Mouse (Mus musculus) heart, postnatal 10 days (tissue): Measurements from ENCODE around the gene Tipin. TPM values are rescaled to one million over a fixed set of nuclear protein-coding genes. Genes with fewer than 3 reads are reported as not detected.
"Not testable (repeated sequence)": the region's sequence is repeated elsewhere in the genome, so short reads cannot be mapped to it uniquely, and the experiment has no call there.

Experiments used
- DNase-seq, 2 experiments: peaks; one replicate each; pipeline ENCODE4 v3.0.0; 2021
- intact Hi-C: fragments of 180-260 bp; cut with DNase I; formaldehyde crosslinking; loops from one replicate; pipeline ENCODE4 v1.15.1; 2025
- total RNA-seq, 2 experiments: library from RNA; stranded (reverse); gene quantifications; 2 replicates each; pipeline ENCODE4 v1.2.3; 2021

The Tipin gene
- total RNA-seq, 2 experiments from 2014 or later: 26.6 to 28.9 TPM

DNA sequence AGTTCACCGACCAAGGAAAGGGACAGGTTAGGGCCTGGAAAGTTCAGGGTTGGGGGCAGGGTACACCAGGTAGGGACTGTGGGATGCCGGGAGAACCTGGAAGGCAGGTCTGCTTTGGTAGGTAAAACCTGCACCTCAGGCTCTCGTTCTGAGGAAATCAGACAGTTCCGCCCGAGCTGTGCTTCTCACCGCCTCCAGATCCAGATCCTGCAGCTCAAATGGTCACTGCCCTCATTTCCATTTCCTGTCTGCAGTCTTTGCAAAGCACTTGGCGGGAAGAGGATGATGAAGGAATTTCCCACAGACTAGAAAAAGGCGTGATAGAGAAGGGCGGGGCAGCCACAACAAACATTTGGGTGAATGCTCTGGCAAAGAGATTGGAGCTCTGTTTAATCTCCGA lies 13.2 kb upstream of the Tipin start:
- DNase-seq: no peak
- intact Hi-C loops: no loop called here

DNA sequence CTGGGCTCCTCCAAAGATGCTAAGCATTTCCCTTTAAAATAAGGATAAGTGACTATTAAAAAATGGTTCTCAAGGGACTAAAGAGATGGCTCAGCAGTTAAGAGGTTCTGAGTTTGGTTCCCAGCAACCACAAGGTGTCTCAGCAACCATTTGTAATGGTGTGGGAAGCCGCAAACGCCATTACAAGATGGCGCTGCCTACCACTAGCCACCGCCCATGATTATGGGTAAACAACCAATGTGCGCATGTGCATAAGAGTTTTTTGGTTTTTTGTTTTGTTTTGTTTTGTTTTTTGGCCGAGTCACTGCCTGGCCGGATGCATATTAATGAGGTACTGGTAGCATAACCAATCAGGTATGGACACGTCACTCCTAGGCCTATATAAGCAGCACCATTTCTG lies 12.5 kb upstream of the Tipin start:
- DNase-seq, intact Hi-C loops: not testable (repeated sequence)

GRCm38 (mm10) chr9:64271249-64271648 lies 10.1 kb upstream of the Tipin start:
- no peak for DNase-seq
- intact Hi-C loops: loop anchor here (10.0 kb wide), 1 partner anchor 694 kb away; the partner anchor contains the start of gene Ints14

DNA sequence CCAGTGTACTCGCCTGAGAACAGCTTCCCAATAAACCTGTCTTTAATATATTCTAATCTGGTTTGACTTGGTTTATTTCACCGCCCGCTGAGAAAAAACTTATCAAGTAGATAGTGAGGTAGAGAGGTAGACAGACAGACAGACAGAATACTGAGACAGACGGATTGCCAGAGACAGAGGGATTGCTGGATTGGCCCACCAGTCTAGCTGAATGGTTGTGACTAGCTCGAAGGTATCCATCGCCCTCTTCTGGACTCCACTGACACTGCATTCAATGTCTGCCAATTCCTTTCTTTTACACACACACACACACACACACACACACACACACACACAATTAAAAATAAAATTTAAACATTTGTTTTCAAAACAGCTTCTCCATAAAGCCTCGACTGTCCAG lies 8.8 kb upstream of the Tipin start:
- intact Hi-C loops: loop anchor here (1.0 to 10.0 kb wide), 2 partner anchors 134 to 692 kb away; partner anchors contain the start of gene Ints14
- DNase-seq: peak; percentile 63 to 76

GRCm38 (mm10) chr9:64273757-64274156 lies 7.6 kb upstream of the Tipin start:
- intact Hi-C loops: loop anchor here (10.0 kb wide), 1 partner anchor 691 kb away; the partner anchor contains the start of gene Ints14
- no peak for DNase-seq

DNA sequence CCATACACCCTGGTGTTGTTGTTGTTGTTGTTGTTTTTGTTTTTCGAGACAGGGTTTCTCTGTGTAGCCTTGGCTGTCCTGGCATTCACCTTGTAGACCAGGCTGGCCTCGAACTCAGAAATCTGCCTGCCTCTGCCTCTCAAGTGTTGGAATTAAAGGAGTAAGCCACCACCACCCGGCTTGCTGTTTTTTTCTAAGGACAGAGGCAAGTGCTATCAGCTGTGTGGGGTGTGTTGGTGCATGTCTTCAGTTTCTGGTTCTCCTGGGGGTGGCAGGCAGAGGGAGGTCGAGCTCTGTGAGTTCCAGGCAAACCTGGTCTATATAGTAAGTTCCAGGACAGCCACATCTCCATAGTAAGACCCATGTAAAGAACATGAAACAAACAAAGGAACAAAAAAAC lies 7.1 kb upstream of the Tipin start:
- intact Hi-C loops: loop anchor here (10.0 kb wide), 1 partner anchor 691 kb away; the partner anchor contains the start of gene Ints14
- no peak for DNase-seq

- intact Hi-C loops: loop anchor here (10.0 kb wide), 1 partner anchor 690 kb away; the partner anchor contains the start of gene Ints14
Measured at GRCm38 (mm10) chr9:64274919-64275318, 6.5 kb upstream of the Tipin start.

GRCm38 (mm10) chr9:64277706-64278105 lies 3.7 kb upstream of the Tipin start:
- intact Hi-C loops: loop anchor here (10.0 kb wide), 1 partner anchor 687 kb away; the partner anchor contains the start of gene Ints14
- DNase-seq: peak; percentile 66 to 84

More at GRCm38 (mm10) chr9:64274919-64275318, 6.5 kb upstream of the Tipin start:
- DNase-seq: peak in 1 of 2 experiments; percentile 15

- intact Hi-C loops: loop anchor here (10.0 kb wide), 1 partner anchor 686 kb away; the partner anchor contains the start of gene Ints14
- DNase-seq: no peak
Measured at GRCm38 (mm10) chr9:64278665-64279310, 2.6 kb upstream of the Tipin start.

DNA sequence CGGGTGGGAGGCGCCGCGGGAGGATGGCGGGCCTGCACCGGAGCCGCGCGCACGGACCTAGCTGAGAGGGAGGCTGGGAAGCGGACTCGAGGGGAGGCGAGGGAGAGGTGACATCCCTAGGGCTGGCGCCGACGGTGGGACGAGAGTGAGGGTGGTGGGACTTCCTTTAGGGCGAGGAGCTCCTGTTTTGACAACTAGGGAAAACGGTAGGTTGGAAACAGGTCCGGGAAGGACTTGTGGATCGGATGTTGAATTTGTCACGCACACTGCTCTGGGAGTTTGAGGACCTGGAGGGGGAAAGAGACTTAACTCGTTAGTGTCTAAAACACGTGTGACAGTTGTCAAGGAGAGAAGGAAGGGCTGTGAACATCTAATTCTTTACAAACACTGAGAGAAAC lies 399 bp downstream of the Tipin start:
- intact Hi-C loops: loop anchor here (5.0 kb wide), 1 partner anchor 56 kb away; no protein-coding TSS in a partner anchor
- DNase-seq: no peak

- DNase-seq: no peak
- intact Hi-C loops: loop anchor here (5.0 kb wide), 1 partner anchor 55 kb away; no protein-coding TSS in a partner anchor
Measured at GRCm38 (mm10) chr9:64282404-64282987, 1.1 kb downstream of the Tipin start.

GRCm38 (mm10) chr9:64303086-64303485 lies 21.7 kb downstream of the Tipin start:
- intact Hi-C loops, DNase-seq: not testable (repeated sequence)

DNA sequence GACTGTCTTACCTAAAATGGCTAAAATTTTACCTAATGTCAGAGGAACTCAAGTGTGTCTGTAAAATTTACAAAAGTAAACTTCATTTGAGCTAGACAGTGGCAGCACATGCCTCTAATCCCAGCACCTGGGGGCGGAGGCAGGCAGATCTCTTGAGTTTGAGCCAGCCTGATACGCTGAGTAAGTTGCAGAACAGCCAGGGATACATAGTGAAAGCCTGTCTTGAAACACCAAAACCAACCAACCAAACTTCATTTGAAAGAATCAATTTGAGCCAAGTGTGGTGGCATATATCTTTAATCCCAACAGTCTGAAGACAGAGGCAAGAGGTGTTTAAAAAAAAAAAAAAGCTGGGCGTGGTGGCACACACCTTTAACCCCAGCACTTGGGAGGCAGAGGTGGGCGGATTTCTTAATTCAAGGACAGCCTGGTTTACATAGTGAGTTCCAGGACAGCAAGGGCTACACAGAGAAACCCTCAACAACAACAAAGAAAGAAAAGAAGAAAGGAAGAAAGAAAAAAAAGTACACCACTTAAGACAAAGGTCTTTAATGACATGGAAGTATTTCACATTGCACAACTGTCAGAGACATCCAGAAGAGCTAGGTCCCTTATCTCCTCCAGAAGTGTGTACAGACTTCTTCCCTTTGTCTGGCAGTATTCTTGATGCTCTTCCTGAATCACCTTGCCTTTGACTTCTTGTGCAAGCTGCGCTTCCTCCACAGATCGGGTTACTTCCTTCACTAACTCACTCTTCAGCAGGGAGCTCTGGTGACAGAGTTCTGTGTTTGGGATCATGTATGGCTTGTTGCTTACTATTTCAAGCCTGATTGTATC lies 25.3 kb downstream of the Tipin start:
- intact Hi-C loops: no loop called here

GRCm38 (mm10) chr9:64310996-64311785 lies 29.8 kb downstream of the Tipin start:
- peak in 1 of 2 experiments; percentile 6 for DNase-seq
- intact Hi-C loops: no loop called here

More for the DNA sequence above, 25.3 kb downstream of the Tipin start:
- no peak for DNase-seq

DNA sequence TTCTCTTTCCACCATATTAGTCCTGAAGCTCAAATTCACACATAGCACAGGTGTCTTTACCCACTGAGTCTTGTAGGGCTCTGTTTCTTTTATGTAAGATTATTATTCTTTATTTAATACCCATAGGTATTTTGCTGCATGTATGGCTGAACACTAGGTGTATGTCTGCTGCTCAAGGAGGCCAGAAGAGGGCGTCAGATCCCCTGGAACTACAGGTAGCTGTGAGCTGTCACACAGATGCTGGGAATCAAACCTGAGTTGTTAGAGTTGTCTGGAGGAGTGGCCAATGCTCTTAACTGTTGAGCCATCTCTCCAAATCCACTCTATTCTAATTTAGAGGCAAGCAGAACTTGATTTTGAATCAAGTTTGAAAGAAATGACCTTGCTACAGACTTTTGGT lies 30.7 kb downstream of the Tipin start:
- intact Hi-C loops: no loop called here
- DNase-seq: no peak

DNA sequence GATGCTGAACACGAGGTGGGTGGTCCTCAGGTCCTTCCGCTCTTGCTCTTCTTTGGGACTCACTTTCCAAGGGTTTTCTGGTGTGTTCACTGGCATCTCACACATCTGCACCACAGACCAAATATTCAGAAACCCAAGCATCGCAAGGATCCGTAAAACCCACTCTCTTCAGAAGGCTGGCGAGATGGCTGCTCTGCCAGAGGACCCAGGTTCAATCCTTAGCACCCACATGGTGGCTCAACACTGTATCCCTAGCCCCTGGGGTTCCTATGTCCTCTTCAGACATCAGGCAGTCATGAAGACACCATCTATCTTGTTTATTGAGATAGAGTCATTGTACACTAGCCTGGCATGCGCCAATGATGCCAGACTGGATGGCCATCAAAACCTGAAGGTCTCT lies 33.3 kb downstream of the Tipin start:
- no peak for DNase-seq
- intact Hi-C loops: no loop called here

- no peak for DNase-seq
- intact Hi-C loops: no loop called here
Measured at GRCm38 (mm10) chr9:64316986-64317385, 35.6 kb downstream of the Tipin start.

- DNase-seq: no peak
- intact Hi-C loops: no loop called here
Measured at GRCm38 (mm10) chr9:64323976-64324375, 42.6 kb downstream of the Tipin start.

DNA sequence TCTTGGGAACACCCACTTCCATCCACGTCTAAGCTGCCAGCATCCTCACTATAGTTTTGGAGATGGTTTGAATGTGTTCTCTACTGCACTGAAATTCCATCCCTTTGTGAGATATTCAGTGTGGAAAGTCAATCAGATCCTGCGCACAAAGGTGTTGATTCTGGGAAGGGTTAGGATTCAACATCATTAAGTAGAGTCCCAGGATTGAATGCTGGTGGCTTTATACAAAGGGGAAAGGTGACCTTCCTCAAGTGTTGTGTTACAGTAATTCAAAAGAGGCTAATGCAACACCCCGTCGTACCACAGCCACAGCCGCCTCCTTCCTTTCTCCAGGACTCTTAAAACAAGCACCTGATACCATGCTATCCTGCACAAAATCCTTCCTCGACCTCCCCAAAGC lies 54.4 kb downstream of the Tipin start:
- intact Hi-C loops: loop anchor here (5.0 kb wide), 1 partner anchor 54 kb away; the partner anchor contains the start of gene Tipin
- DNase-seq: no peak

DNA sequence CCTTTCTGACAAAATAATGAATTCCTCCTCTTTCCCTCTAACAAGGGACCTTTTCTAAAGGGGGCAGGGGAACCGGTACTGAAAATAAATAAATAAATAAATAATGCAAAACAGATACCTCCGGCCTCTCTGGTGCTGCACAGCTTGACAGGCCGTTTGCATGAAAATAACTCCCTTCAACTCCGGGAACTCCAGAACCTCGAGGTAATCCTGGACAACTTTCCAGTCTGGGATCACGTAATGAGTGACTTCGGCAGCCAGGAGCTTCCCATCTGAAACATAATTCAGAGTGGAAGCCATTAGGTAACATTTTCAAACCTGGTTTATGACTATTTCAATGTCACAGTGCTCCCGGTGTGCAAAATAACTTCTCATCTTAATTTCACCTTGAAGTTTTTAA lies 58.0 kb downstream of the Tipin start:
- intact Hi-C loops: loop anchor here (5.0 kb wide), 1 partner anchor 57 kb away; the partner anchor contains the start of gene Tipin
- DNase-seq: peak; percentile 15 to 22
